Mouse (Mus musculus) layer of hippocampus, adult 8-10 months (tissue): ENCODE measurements around the gene Gm19684. TPM values are rescaled to one million over a fixed set of nuclear protein-coding genes. Genes with fewer than 3 reads are reported as not detected.
"Not testable (repeated sequence)": the region's sequence is repeated elsewhere in the genome, so short reads cannot be mapped to it uniquely, and the experiment has no call there.

Experiments used
- DNase-seq, 2 experiments: peaks; one replicate each; pipeline ENCODE4 v3.0.0; 2022; ENCODE audit warnings: low spot score in 2 of 2
- total RNA-seq, 4 experiments: library from RNA; stranded (reverse); gene quantifications; 2 replicates each; pipeline ENCODE4 v1.2.4; 2022

Gene Gm19684
- total RNA-seq, 4 experiments from 2014 or later: 0.22 to 0.61 (median 0.28) TPM; not detected in 1

DNA sequence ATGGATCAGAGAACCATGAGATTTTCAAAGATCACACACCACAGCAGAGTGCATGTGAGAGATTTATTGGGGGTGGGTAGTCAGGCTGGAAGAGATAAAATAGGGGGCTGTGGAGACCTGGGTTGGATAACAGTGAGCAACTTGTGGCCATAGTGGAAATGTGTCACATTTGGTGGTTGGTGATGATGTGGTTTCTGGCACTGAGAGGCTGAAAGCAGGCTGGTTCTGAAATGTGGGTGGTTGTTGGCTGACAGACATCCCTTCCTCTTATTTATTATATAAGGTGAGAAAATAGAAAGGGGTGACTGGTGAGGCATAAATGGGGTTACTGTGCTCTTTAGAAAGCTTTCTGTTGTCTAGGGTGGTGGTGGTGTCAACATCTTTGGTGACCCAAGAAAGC is 48.3 kb downstream of the Gm19684 start:
- no peak for DNase-seq

DNA sequence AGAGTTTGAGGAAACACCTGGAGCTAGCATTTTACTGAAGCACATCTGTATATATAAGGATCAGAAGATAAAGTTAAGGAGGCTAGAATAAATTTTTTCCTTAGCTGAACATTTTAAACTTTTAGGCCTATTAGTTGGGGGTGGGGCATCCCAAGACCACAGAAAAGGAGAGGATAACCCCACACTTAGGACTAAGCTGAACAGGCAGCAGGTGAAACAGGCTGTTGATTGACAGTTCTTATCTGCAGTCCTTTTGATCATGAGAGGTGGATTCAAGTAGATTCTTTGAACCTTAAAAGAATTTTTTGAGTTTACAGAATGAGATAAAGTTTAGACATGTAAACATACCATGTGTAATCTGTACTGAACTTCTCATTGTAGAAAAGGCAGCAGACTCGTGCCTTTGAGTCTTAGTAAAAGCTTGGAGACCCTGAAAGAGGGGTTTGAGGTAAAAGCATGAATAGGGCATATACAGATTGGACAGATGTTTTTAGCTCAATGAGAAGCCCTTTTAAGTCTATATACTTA is 48.9 kb downstream of the Gm19684 start:
- DNase-seq: no peak

GRCm38 (mm10) chr17:36176132-36176531 is 54.7 kb downstream of the Gm19684 start:
- not testable (repeated sequence) for DNase-seq

GRCm38 (mm10) chr17:36178938-36179337 is 57.5 kb downstream of the Gm19684 start:
- not testable (repeated sequence) for DNase-seq

Other genes starting within 250 kb of the Gm19684 start
- gene Dhx16, start 241.9 kb upstream of the Gm19684 start, total RNA-seq: 10 to 100 TPM; 28.3 to 35.3 (median 31.4) TPM
- 10 to 100 TPM; 45.9 to 61.4 (median 50.0) TPM for gene 2310061I04Rik, start 224.2 kb upstream of the Gm19684 start, total RNA-seq
- gene Atat1, start 211.6 kb upstream of the Gm19684 start, total RNA-seq: 10 to 100 TPM; 53.2 to 64.1 (median 60.0) TPM
- gene Mrps18b, start 205.3 kb upstream of the Gm19684 start, total RNA-seq: 10 to 100 TPM; 39.0 to 57.9 (median 42.8) TPM
- gene Ppp1r10, start 205.2 kb upstream of the Gm19684 start, total RNA-seq: 10 to 100 TPM; 71.6 to 79.8 (median 74.6) TPM
- gene Abcf1, start 151.9 kb upstream of the Gm19684 start, total RNA-seq: 10 to 100 TPM; 68.3 to 76.5 (median 72.7) TPM
- gene Gnl1, start 141.8 kb upstream of the Gm19684 start, total RNA-seq: 100 to 1,000 TPM; 135 to 141 (median 138) TPM
- 10 to 100 TPM; 40.5 to 52.4 (median 45.4) TPM for gene Prr3, start 141.4 kb upstream of the Gm19684 start, total RNA-seq
- 1 to 10 TPM in 3 of 4 experiments, under 1 TPM in 1; 0.80 to 4.4 (median 2.6) TPM for gene H2-T24, start 101.1 kb upstream of the Gm19684 start, total RNA-seq
- 10 to 100 TPM in 2 of 4 experiments, 1 to 10 TPM in 2; 6.6 to 30.9 (median 14.2) TPM for gene H2-T23, start 88.8 kb upstream of the Gm19684 start, total RNA-seq
- gene H2-T22, start 78.9 kb upstream of the Gm19684 start, total RNA-seq: 10 to 100 TPM; 15.7 to 18.4 (median 16.5) TPM
- gene Gm6034, start 78.7 kb upstream of the Gm19684 start, total RNA-seq: not detected
- 1 to 10 TPM in 3 of 4 experiments, under 1 TPM in 1; 1.00 to 5.0 (median 2.2) TPM for gene Gm11127, start 63.3 kb upstream of the Gm19684 start, total RNA-seq
- gene Gm7030, start 7.7 kb downstream of the Gm19684 start, total RNA-seq: under 1 TPM in 1 of 4 experiments, not detected in 3; 0.57 TPM
- gene Gm8909, start 46.9 kb downstream of the Gm19684 start, total RNA-seq: not detected
- not detected for gene H2-T3, start 68.6 kb downstream of the Gm19684 start, total RNA-seq
- gene Rpp21, start 136.4 kb downstream of the Gm19684 start, total RNA-seq: 10 to 100 TPM; 39.1 to 50.1 (median 45.3) TPM
- 10 to 100 TPM; 23.2 to 27.7 (median 25.4) TPM for gene Trim39, start 150.6 kb downstream of the Gm19684 start, total RNA-seq
- gene H2-M10.2, start 164.8 kb downstream of the Gm19684 start, total RNA-seq: not detected
- not detected for gene H2-M10.1, start 204.5 kb downstream of the Gm19684 start, total RNA-seq
- gene H2-M10.3, start 246.7 kb downstream of the Gm19684 start, total RNA-seq: not detected